Mouse (Mus musculus): Measurements from ENCODE around the gene Gm867. TPM values are rescaled to one million over a fixed set of nuclear protein-coding genes. Genes with fewer than 3 reads are reported as not detected.

Gene Gm867
- polyA plus RNA-seq, 1 experiment from 2014 or later: 0.97 TPM

GRCm38 (mm10) chr10:75941042-75941824 is 761 bp upstream of the Gm867 start:
- H3K27ac ChIP-seq (ENCODE audit: low read depth, low read length): no peak overlapping the region

GRCm38 (mm10) chr10:75939481-75940234 is 814 bp downstream of the Gm867 start:
- no peaks in the 10 kb centered on the region for H3K9me3 ChIP-seq (ENCODE audit: control insufficient read depth, low read length)

More at GRCm38 (mm10) chr10:75941042-75941824, 761 bp upstream of the Gm867 start:
- WGBS: 65% methylated on average over 9 of the region's 9 CpGs
- peaks cover 10% of the 10 kb centered on the region for H3K27me3 ChIP-seq (ENCODE audit: control insufficient read depth, insufficient read depth, low read length)
- H3K4me1 ChIP-seq (ENCODE audit: control insufficient read depth, insufficient read depth, low read length): peaks cover 6% of the 10 kb centered on the region; the same call in 1 of the 2 replicates
- H3K9me3 ChIP-seq (ENCODE audit: control insufficient read depth, low read length): no peaks in the 10 kb centered on the region
- H3K9ac ChIP-seq (ENCODE audit: low read length): no peak overlapping the region
- H3K4me3 ChIP-seq (ENCODE audit: low read depth, low read length): no peak overlapping the region
- ATAC-seq (ENCODE audit: insufficient read depth, low FRiP score, low TSS enrichment): no peak
- no peak for DNase-seq (ENCODE audit: low spot score)
- no peak overlapping the region for H3K4me2 ChIP-seq (ENCODE audit: low read depth)
- no peaks in the 10 kb centered on the region for H3K36me3 ChIP-seq (ENCODE audit: control insufficient read depth, insufficient read depth, low read length)

GRCm38 (mm10) chr10:75937851-75938643 is 2.4 kb downstream of the Gm867 start:
- no peak overlapping the region for H3K4me2 ChIP-seq (ENCODE audit: low read depth)
- no peaks in the 10 kb centered on the region for H3K36me3 ChIP-seq (ENCODE audit: control insufficient read depth, insufficient read depth, low read length)
- DNase-seq (ENCODE audit: low spot score) (no peak), ATAC-seq (ENCODE audit: insufficient read depth, low FRiP score, low TSS enrichment) (no peak)
- H3K9me3 ChIP-seq (ENCODE audit: control insufficient read depth, low read length): no peaks in the 10 kb centered on the region
- H3K4me3 ChIP-seq (ENCODE audit: low read depth, low read length): no peak overlapping the region
- peaks cover 16% of the 10 kb centered on the region for H3K27me3 ChIP-seq (ENCODE audit: control insufficient read depth, insufficient read depth, low read length)
- WGBS: 50% methylated on average over 10 of the region's 10 CpGs
- 0 out of 2 replicates have a peak, but pooled peaks cover 6% of the 10 kb centered on the region for H3K4me1 ChIP-seq (ENCODE audit: control insufficient read depth, insufficient read depth, low read length)
- no peak overlapping the region for H3K9ac ChIP-seq (ENCODE audit: low read length)
- H3K27ac ChIP-seq (ENCODE audit: low read depth, low read length): no peak overlapping the region

More at GRCm38 (mm10) chr10:75939481-75940234, 814 bp downstream of the Gm867 start:
- no peak for DNase-seq (ENCODE audit: low spot score)
- Histone ChIP-seq H3K27me3 (ENCODE audit: control insufficient read depth, insufficient read depth, low read length) (peaks cover 16% of the 10 kb centered on the region), H3K9ac (ENCODE audit: low read length) (no peak overlapping the region), H3K36me3 (ENCODE audit: control insufficient read depth, insufficient read depth, low read length) (no peaks in the 10 kb centered on the region), H3K4me3 (ENCODE audit: low read depth, low read length) (no peak overlapping the region), H3K27ac (ENCODE audit: low read depth, low read length) (no peak overlapping the region), H3K4me2 (ENCODE audit: low read depth) (no peak overlapping the region), H3K4me1 (ENCODE audit: control insufficient read depth, insufficient read depth, low read length) (peaks cover 12% of the 10 kb centered on the region; the same call in 1 of the 2 replicates)
- no peak for ATAC-seq (ENCODE audit: insufficient read depth, low FRiP score, low TSS enrichment)
- WGBS: 43% methylated on average over 9 of the region's 9 CpGs

DNA sequence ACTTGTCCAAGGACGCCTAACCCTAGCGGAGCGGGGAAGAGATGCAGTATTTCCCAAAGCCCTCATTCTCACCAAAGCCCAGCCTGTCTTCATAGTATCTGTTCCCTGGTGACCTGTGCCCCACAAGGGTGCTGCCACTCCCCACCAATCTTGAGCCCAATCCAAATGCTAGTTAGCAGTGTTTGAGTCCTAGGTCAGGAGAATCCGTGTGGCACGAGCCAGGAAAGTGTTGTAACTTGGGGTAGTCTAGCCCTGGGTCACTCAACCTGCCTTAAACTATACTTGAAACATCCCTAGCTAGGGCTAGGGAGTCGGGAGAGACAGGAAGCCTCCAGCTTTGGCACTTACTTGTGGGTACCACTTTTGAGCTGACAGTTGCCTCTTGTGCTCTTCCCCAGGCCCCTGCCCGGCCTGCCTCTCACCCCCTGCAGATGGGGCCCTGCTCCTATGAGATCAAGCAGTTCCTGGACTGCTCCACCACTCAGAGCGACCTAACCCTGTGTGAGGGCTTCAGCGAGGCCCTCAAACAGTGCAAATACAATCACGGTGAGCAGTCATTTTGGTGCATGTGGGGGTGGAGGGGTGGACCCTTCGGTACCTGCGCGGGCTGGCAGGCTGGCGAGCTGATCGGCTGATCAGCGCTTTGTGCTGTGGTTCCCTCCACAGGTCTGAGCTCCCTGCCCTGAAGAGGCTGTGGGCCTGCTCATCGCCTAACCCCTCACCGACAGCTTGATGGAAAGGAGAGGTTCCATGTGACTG is 3.4 kb downstream of the Gm867 start:
- peaks cover 12% of the 10 kb centered on the region for H3K4me1 ChIP-seq (ENCODE audit: control insufficient read depth, insufficient read depth, low read length)
- H3K27me3 ChIP-seq (ENCODE audit: control insufficient read depth, insufficient read depth, low read length): peaks cover 16% of the 10 kb centered on the region
- H3K9ac ChIP-seq (ENCODE audit: low read length): no peak overlapping the region
- DNase-seq (ENCODE audit: low spot score) (no peak), ATAC-seq (ENCODE audit: insufficient read depth, low FRiP score, low TSS enrichment) (no peak)
- no peak overlapping the region for H3K4me3 ChIP-seq (ENCODE audit: low read depth, low read length)
- H3K4me2 ChIP-seq (ENCODE audit: low read depth): no peak overlapping the region
- 30% methylated on average over 18 of the region's 18 CpGs for WGBS
- H3K27ac ChIP-seq (ENCODE audit: low read depth, low read length): no peak overlapping the region
- no peaks in the 10 kb centered on the region for H3K36me3 ChIP-seq (ENCODE audit: control insufficient read depth, insufficient read depth, low read length)
- H3K9me3 ChIP-seq (ENCODE audit: control insufficient read depth, low read length): no peaks in the 10 kb centered on the region

DNA sequence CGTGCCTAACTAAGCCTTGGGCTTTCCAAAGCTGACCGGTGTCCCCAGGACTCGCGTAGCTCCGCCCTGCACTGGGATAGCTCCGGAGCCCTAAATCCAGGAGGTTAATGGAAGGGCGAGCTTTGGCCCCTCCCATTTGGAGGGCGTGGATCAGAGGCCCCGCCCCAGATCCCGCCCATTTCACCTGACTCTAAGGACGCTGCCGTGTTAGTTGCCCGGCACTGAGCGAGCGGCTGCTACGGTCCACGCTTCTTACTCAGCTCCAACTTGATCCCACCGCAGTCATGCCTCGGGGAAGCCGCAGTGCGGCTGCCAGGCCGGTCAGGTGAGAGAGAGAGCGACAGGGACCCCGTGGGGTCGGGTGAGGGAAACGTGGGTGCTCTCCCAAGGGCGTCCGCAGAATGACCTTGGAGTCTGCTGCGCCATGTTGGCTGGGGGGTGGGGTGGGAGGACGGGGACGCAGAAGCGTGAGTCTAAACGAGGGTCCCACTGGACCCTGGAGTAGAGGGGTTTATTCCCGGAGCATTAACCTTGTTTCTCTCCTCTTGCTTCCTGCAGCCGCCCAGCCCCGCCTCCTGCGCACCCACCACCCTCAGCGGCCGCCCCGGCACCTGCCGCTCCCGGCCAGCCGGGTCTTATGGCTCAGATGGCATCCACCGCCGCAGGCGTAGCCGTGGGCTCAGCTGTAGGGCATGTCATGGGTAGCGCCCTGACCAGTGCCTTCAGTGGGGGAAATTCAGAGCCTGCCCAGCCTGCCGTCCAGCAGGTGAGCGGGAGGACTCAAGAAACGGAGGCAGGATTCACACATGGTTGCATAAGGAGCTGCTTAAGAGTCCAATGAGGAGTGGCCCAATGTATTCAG is 4.6 kb downstream of the Gm867 start, which contains the start of gene Mmp11:
Gene Mmp11 (minus strand): TSS at position 817 of the 862 bp plus-strand sequence.
- no peaks in the 10 kb centered on the region for H3K9me3 ChIP-seq (ENCODE audit: control insufficient read depth, low read length)
- H3K4me3 ChIP-seq (ENCODE audit: low read depth, low read length): peak within 1 kb of the TSS; percentile 48
- H3K9ac ChIP-seq (ENCODE audit: low read length): peak within 1 kb of the TSS; percentile 50
- H3K4me1 ChIP-seq (ENCODE audit: control insufficient read depth, insufficient read depth, low read length): peaks cover 17% of the 10 kb centered on the region
- H3K4me2 ChIP-seq (ENCODE audit: low read depth): peak within 1 kb of the TSS; percentile 97
- peaks cover 25% of the 10 kb centered on the region for H3K27me3 ChIP-seq (ENCODE audit: control insufficient read depth, insufficient read depth, low read length)
- H3K36me3 ChIP-seq (ENCODE audit: control insufficient read depth, insufficient read depth, low read length): no peaks in the 10 kb centered on the region
- H3K27ac ChIP-seq (ENCODE audit: low read depth, low read length): no peak within 1 kb of the TSS
- under 1% methylated on average over 50 of the region's 51 CpGs for WGBS
- peak; percentile 48; the same call in 1 of the 2 replicates for ATAC-seq (ENCODE audit: insufficient read depth, low FRiP score, low TSS enrichment)
- peak; percentile 83 for DNase-seq (ENCODE audit: low spot score)

- Histone ChIP-seq H3K36me3 (ENCODE audit: control insufficient read depth, insufficient read depth, low read length) (no peaks in the 10 kb centered on the region), H3K9me3 (ENCODE audit: control insufficient read depth, low read length) (no peaks in the 10 kb centered on the region), H3K4me1 (ENCODE audit: control insufficient read depth, insufficient read depth, low read length) (peaks cover 17% of the 10 kb centered on the region), H3K27ac (ENCODE audit: low read depth, low read length) (no peak overlapping the region), H3K4me3 (ENCODE audit: low read depth, low read length) (peak overlapping the region; percentile 48), H3K9ac (ENCODE audit: low read length) (no peak overlapping the region), H3K27me3 (ENCODE audit: control insufficient read depth, insufficient read depth, low read length) (peaks cover 25% of the 10 kb centered on the region), H3K4me2 (ENCODE audit: low read depth) (peak overlapping the region; percentile 97)
- WGBS: 58% methylated on average over 1 of the region's 1 CpGs
- no peak for ATAC-seq (ENCODE audit: insufficient read depth, low FRiP score, low TSS enrichment)
- no peak for DNase-seq (ENCODE audit: low spot score)
These were observed 5.5 kb downstream of the Gm867 start for GRCm38 (mm10) chr10:75934991-75935390.

DNA sequence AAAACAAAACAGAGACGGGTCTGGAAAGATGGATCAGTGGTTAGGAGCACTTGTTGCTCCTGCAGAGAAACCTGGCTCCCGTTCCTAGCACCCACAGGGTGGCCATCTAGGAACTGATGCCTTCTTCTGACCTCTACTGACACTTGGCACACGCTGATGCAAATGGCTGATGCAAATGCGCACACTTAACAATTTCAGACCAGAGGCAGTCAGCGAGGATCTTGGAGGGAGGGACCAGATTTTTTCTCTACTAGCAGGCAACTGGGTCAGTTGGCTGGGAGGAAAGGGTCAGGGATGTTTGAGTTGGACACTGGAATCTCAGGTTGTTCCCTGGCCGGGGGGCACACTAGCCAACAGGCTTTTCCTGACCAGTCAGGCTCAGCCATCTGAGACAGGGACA is 7.6 kb downstream of the Gm867 start, which contains the start of gene Chchd10:
Gene Chchd10 (plus strand): TSS at position 240 of the 400 bp plus-strand sequence.
- 27% methylated on average over 6 of the region's 6 CpGs for WGBS

More for the DNA sequence above, 7.6 kb downstream of the Gm867 start, which contains the start of gene Chchd10:
- DNase-seq (ENCODE audit: low spot score) (no peak), ATAC-seq (ENCODE audit: insufficient read depth, low FRiP score, low TSS enrichment) (no peak)
- peak within 1 kb of the TSS; percentile 89 for H3K4me2 ChIP-seq (ENCODE audit: low read depth)
- peaks cover 25% of the 10 kb centered on the region for H3K27me3 ChIP-seq (ENCODE audit: control insufficient read depth, insufficient read depth, low read length)
- H3K4me1 ChIP-seq (ENCODE audit: control insufficient read depth, insufficient read depth, low read length): peaks cover 17% of the 10 kb centered on the region
- no peak within 1 kb of the TSS for H3K27ac ChIP-seq (ENCODE audit: low read depth, low read length)
- peak within 1 kb of the TSS; percentile 79 for H3K9ac ChIP-seq (ENCODE audit: low read length)
- no peaks in the 10 kb centered on the region for H3K36me3 ChIP-seq (ENCODE audit: control insufficient read depth, insufficient read depth, low read length)
- peak within 1 kb of the TSS; percentile 45 for H3K4me3 ChIP-seq (ENCODE audit: low read depth, low read length)
- no peaks in the 10 kb centered on the region for H3K9me3 ChIP-seq (ENCODE audit: control insufficient read depth, low read length)
